Comparison of ENCODE assay signal across 8 mouse cellular contexts in genomic region chr4:136139326-136140110, GRCm38 (mm10). TPM values are rescaled to one million over a fixed set of nuclear protein-coding genes. Genes with fewer than 3 reads are reported as not detected.
DNase-seq lines count a peak whose midpoint lies in the region; ATAC-seq and TF ChIP-seq lines count a peak whose summit lies in the region.

No protein-coding gene starts in this region.

- no peak overlapping the region for H3ac ChIP-seq in myocyte (ENCODE audit: control insufficient read depth, insufficient read length)

- peak overlapping the region; percentile 99 for H3K27ac ChIP-seq in heart, embryonic 12.5 days (ENCODE audit: poor library complexity, severe bottlenecking)
- peak overlapping the region; percentile 99 for H3K27ac ChIP-seq in kidney, embryonic 16.5 days (ENCODE audit: low read length)

- peaks cover 63% of the 10 kb centered on the region for H3K4me1 ChIP-seq in heart, embryonic 12.5 days (replicated peaks)
- peaks cover 61% of the 10 kb centered on the region for H3K4me1 ChIP-seq in kidney, embryonic 16.5 days (ENCODE audit: insufficient read depth, low read length)

- WGBS in heart, embryonic 12.5 days = 44% methylated on average over 17 of the region's 17 CpGs
- 40% methylated on average over 17 of the region's 17 CpGs for WGBS in kidney, embryonic 16.5 days

- H3K79me2 ChIP-seq in myocyte (ENCODE audit: control insufficient read depth, insufficient read depth) = peaks cover 7% of the 10 kb centered on the region

- H3K9ac ChIP-seq in heart, embryonic 12.5 days = 0 out of 2 replicates have a peak overlapping the region, but pooled peaks have one; percentile 17
- peak overlapping the region; percentile 56 for H3K9ac ChIP-seq in kidney, embryonic 16.5 days (replicated peaks; ENCODE audit: low read length)

- no peak for ATAC-seq in heart, embryonic 12.5 days (ENCODE audit: insufficient number of reproducible peaks, low FRiP score)
- no peak for ATAC-seq in kidney, embryonic 16.5 days (ENCODE audit: low FRiP score, low TSS enrichment)

- no peaks in the 10 kb centered on the region for H3K9me3 ChIP-seq in heart, embryonic 12.5 days (replicated peaks)
- H3K9me3 ChIP-seq in kidney, embryonic 16.5 days (ENCODE audit: low read length) = no peaks in the 10 kb centered on the region

- H3K27me3 ChIP-seq in heart, embryonic 12.5 days (replicated peaks) = peaks cover 3% of the 10 kb centered on the region; the same call in 1 of the 2 replicates
- no peaks in the 10 kb centered on the region for H3K27me3 ChIP-seq in kidney, embryonic 16.5 days (ENCODE audit: insufficient read depth, low read length)
- H3K27me3 ChIP-seq in myocyte (ENCODE audit: control insufficient read depth, insufficient read depth, insufficient read length) = no peaks in the 10 kb centered on the region

- no peak overlapping the region for H3K4me3 ChIP-seq in heart, embryonic 12.5 days
- H3K4me3 ChIP-seq in kidney, embryonic 16.5 days (ENCODE audit: low read length) = peak overlapping the region; percentile 3; the same call in 1 of the 2 replicates
- H3K4me3 ChIP-seq in myocyte = no peak overlapping the region

- no peak for TF ChIP-seq POLR2A in myocyte (IDR thresholded peaks at IDR 0.05; ENCODE audit: insufficient read length, low read depth)

- H3K36me3 ChIP-seq in heart, embryonic 12.5 days = no peaks in the 10 kb centered on the region
- no peaks in the 10 kb centered on the region for H3K36me3 ChIP-seq in kidney, embryonic 16.5 days (ENCODE audit: insufficient read depth, low read length)
- H3K36me3 ChIP-seq in myocyte (ENCODE audit: control insufficient read depth, insufficient read depth) = no peaks in the 10 kb centered on the region

- peak; percentile 56 to 58 for DNase-seq in heart, adult 18-20 months
- DNase-seq in heart, adult 8-10 months (ENCODE audit: low spot score) = no peak
- DNase-seq in ovary, postnatal 14 days (ENCODE audit: low spot score) = no peak
- no peak for DNase-seq in left cerebral cortex, postnatal 14 days (ENCODE audit: low spot score in 2 of 2)
- DNase-seq in ovary, postnatal 36 days (ENCODE audit: low spot score) = no peak

- no peak overlapping the region for H3K4me2 ChIP-seq in heart, embryonic 12.5 days
- peak overlapping the region; percentile 33 for H3K4me2 ChIP-seq in kidney, embryonic 16.5 days (replicated peaks; ENCODE audit: low read depth, low read length)
- H3K4me2 ChIP-seq in myocyte (ENCODE audit: low read depth) = peak overlapping the region; percentile 83

- intact Hi-C loops in left cerebral cortex, postnatal 14 days (cut with DNase I) = loop anchor here (5.0 kb wide), 1 partner anchor 47 kb away; no protein-coding TSS in a partner anchor

TF ChIP-seq in myocyte, 11 proteins besides CTCF, POLR2A, EP300 and RAD21:
- TF ChIP-seq REST (IDR thresholded peaks at IDR 0.05; ENCODE audit: insufficient read depth, insufficient read length) = no peak
- no peak for TF ChIP-seq E2F4 (IDR thresholded peaks at IDR 0.05; ENCODE audit: insufficient read depth)
- TF ChIP-seq MAX (IDR thresholded peaks at IDR 0.05; ENCODE audit: low read depth) = no peak
- TF ChIP-seq USF1 (IDR thresholded peaks at IDR 0.05; ENCODE audit: low read depth) = no peak
- no peak for TF ChIP-seq POLR2AphosphoS2 (IDR thresholded peaks at IDR 0.05; ENCODE audit: insufficient read length, low read depth)
- no peak for TF ChIP-seq MYOD1 (IDR thresholded peaks at IDR 0.05; ENCODE audit: control insufficient read depth in 1 of 3, insufficient read length in 2 of 3, low read depth in 2 of 3)
- TF ChIP-seq CEBPB (IDR thresholded peaks at IDR 0.05; ENCODE audit: insufficient read depth, poor library complexity, severe bottlenecking) = no peak
- no peak for TF ChIP-seq TCF3 (IDR thresholded peaks at IDR 0.05; ENCODE audit: insufficient read length, low read depth)
- TF ChIP-seq MYOG (IDR thresholded peaks at IDR 0.05; ENCODE audit: control insufficient read depth in 1 of 3, insufficient read depth in 1 of 3, insufficient read length in 2 of 3, low read depth in 2 of 3) = no peak
- TF ChIP-seq SRF (IDR thresholded peaks at IDR 0.05; ENCODE audit: control insufficient read depth, insufficient read length, low read depth) = no peak
- TF ChIP-seq TCF12 (IDR thresholded peaks at IDR 0.05; ENCODE audit: insufficient read depth, poor library complexity, severe bottlenecking) = no peak

RNA-seq across cellular contexts. Expression of gene Id3, which starts 3.8 kb away (rescaled TPM):
- 10 to 100 TPM; 58.3 to 64.3 TPM for total RNA-seq in heart, adult 18-20 months (2021)
- total RNA-seq in heart, adult 8-10 months (2022) = 10 to 100 TPM; 41.4 to 71.3 (median 61.6) TPM
- polyA plus RNA-seq in heart, embryonic 12.5 days (2016; fragmentation: Nextera tagmentation; extraction: Ambion mirVana) = 320 and 321 TPM in 2 replicates
- 953 and 999 TPM in 2 replicates for polyA plus RNA-seq in kidney, embryonic 16.5 days (2015; fragmentation: Nextera tagmentation; extraction: Ambion mirVana)
- 15.2 TPM for polyA plus RNA-seq in myocyte (2012; fragmentation: generic; extraction: Trizol)
- 10 to 100 TPM; 30.2 to 53.1 TPM for total RNA-seq in left cerebral cortex, postnatal 14 days (2021)

RNA-seq across cellular contexts. Expression of gene E2f2, which starts 32.7 kb away (rescaled TPM):
- total RNA-seq in heart, adult 18-20 months (2021) = 1 to 10 TPM; 1.3 to 1.4 TPM
- 1 to 10 TPM in 1 of 4 experiments, under 1 TPM in 3; 0.38 to 2.1 (median 0.59) TPM for total RNA-seq in heart, adult 8-10 months (2022)
- polyA plus RNA-seq in heart, embryonic 12.5 days (2016; fragmentation: Nextera tagmentation; extraction: Ambion mirVana) = 8.1 and 9.3 TPM in 2 replicates
- polyA plus RNA-seq in kidney, embryonic 16.5 days (2015; fragmentation: Nextera tagmentation; extraction: Ambion mirVana) = 7.3 and 8.3 TPM in 2 replicates
- polyA plus RNA-seq in myocyte (2012; fragmentation: generic; extraction: Trizol) = 56.3 TPM
- total RNA-seq in left cerebral cortex, postnatal 14 days (2021) = under 1 TPM; 0.90 to 0.93 TPM

Comparison
In these comparisons a context has a peak if more than half of its experiments do, and no peak if none do; other contexts are left out.
1. DNase-seq: peak in heart, adult 18-20 months (2 of 2); none in heart, adult 8-10 months (single experiment), ovary, postnatal 14 days (single experiment), left cerebral cortex, postnatal 14 days (0 of 2) and ovary, postnatal 36 days (single experiment).